Mouse (Mus musculus) cortical plate, adult 2 months (tissue): ENCODE results near the gene Ubb. TPM values are rescaled to one million over a fixed set of nuclear protein-coding genes. Genes with fewer than 3 reads are reported as not detected.

Source experiments
- H3K27ac ChIP-seq: fragments of 200-500 bp; 2 replicates; pipeline ENCODE4 v1.5.1; 2012; ENCODE audit warnings: low read length, control low read depth, inconsistent platforms; ENCODE audit not compliant: insufficient read depth
- H3K4me1 ChIP-seq: fragments of 200-500 bp; 2 replicates; pipeline ENCODE4 v1.6.1; 2011; ENCODE audit warnings: low read length; ENCODE audit not compliant: control insufficient read depth, insufficient read depth
- H3K4me3 ChIP-seq: fragments of 200-500 bp; 2 replicates; pipeline ENCODE4 v1.5.1; 2011; ENCODE audit warnings: mild to moderate bottlenecking, low read length, control low read depth; ENCODE audit not compliant: insufficient read depth
- CTCF ChIP-seq: fragments of 200-500 bp; IDR thresholded peaks from 2 replicates; pipeline ENCODE4 v1.5.1; 2011; ENCODE audit warnings: mild to moderate bottlenecking, control low read depth, low read length; ENCODE audit not compliant: insufficient read depth; ENCODE audit errors: extremely low read depth
- POLR2A ChIP-seq: fragments of 200-500 bp; IDR thresholded peaks from 2 replicates; pipeline ENCODE4 v1.6.1; 2011; ENCODE audit warnings: mild to moderate bottlenecking, low read length, control low read depth; ENCODE audit not compliant: insufficient read depth; ENCODE audit errors: extremely low read depth
- polyA plus RNA-seq: library from polyadenylated mRNA; depleted of rRNA; stranded (reverse); fragments of >200 nt; gene quantifications from 2 replicates; pipeline ENCODE4 v1.2.3, GENCODE M21; 2012

Gene Ubb
- polyA plus RNA-seq, 1 experiment: 3,262 TPM

GRCm38 (mm10) chr11:62575659-62576438 is 24.9 kb downstream of the Ubb start:
- TF ChIP-seq POLR2A (peak; percentile 75), CTCF (no peak)
- Histone ChIP-seq H3K4me1 (no peaks in the 10 kb centered on the region), H3K27ac (peak overlapping the region; percentile 56), H3K4me3 (peak overlapping the region; percentile 63)

- H3K4me1 ChIP-seq: no peaks in the 10 kb centered on the region
- TF ChIP-seq POLR2A (no peak), CTCF (no peak)
- H3K27ac ChIP-seq: peak overlapping the region; percentile 56
- peak overlapping the region; percentile 63 for H3K4me3 ChIP-seq
Observed at GRCm38 (mm10) chr11:62576530-62577152, 25.7 kb downstream of the Ubb start.

- Histone ChIP-seq H3K4me1 (no peaks in the 10 kb centered on the region), H3K4me3 (no peak overlapping the region), H3K27ac (no peak overlapping the region)
- TF ChIP-seq CTCF (no peak), POLR2A (no peak)
Observed at GRCm38 (mm10) chr11:62583031-62583430, 32.1 kb downstream of the Ubb start.

- H3K27ac ChIP-seq: no peak overlapping the region
- no peaks in the 10 kb centered on the region for H3K4me1 ChIP-seq
- H3K4me3 ChIP-seq: no peak overlapping the region
- TF ChIP-seq CTCF: no peak
- TF ChIP-seq POLR2A: no peak
Observed at GRCm38 (mm10) chr11:62584671-62585206, 33.8 kb downstream of the Ubb start.

GRCm38 (mm10) chr11:62587034-62587433 is 36.1 kb downstream of the Ubb start:
- no peaks in the 10 kb centered on the region for H3K4me1 ChIP-seq
- TF ChIP-seq POLR2A (no peak), CTCF (no peak)
- no peak overlapping the region for H3K4me3 ChIP-seq
- no peak overlapping the region for H3K27ac ChIP-seq

- no peaks in the 10 kb centered on the region for H3K4me1 ChIP-seq
- H3K4me3 ChIP-seq: no peak overlapping the region
- no peak overlapping the region for H3K27ac ChIP-seq
- no peak for TF ChIP-seq POLR2A
- no peak for TF ChIP-seq CTCF
Observed at GRCm38 (mm10) chr11:62589391-62589790, 38.4 kb downstream of the Ubb start.

GRCm38 (mm10) chr11:62591026-62591425 is 40.1 kb downstream of the Ubb start:
- Histone ChIP-seq H3K4me3 (no peak overlapping the region), H3K4me1 (no peaks in the 10 kb centered on the region), H3K27ac (no peak overlapping the region)
- TF ChIP-seq POLR2A: no peak
- TF ChIP-seq CTCF: no peak

- no peaks in the 10 kb centered on the region for H3K4me1 ChIP-seq
- no peak overlapping the region for H3K27ac ChIP-seq
- H3K4me3 ChIP-seq: no peak overlapping the region
- no peak for TF ChIP-seq POLR2A
- no peak for TF ChIP-seq CTCF
Observed at GRCm38 (mm10) chr11:62591904-62592575, 41.1 kb downstream of the Ubb start.

GRCm38 (mm10) chr11:62598571-62598970 is 47.6 kb downstream of the Ubb start:
- TF ChIP-seq CTCF (no peak), POLR2A (no peak)
- H3K27ac ChIP-seq: no peak overlapping the region
- no peak overlapping the region for H3K4me3 ChIP-seq
- H3K4me1 ChIP-seq: no peaks in the 10 kb centered on the region
